Comparison of ENCODE assay signal across 8 mouse cellular contexts in the genomic region with DNA sequence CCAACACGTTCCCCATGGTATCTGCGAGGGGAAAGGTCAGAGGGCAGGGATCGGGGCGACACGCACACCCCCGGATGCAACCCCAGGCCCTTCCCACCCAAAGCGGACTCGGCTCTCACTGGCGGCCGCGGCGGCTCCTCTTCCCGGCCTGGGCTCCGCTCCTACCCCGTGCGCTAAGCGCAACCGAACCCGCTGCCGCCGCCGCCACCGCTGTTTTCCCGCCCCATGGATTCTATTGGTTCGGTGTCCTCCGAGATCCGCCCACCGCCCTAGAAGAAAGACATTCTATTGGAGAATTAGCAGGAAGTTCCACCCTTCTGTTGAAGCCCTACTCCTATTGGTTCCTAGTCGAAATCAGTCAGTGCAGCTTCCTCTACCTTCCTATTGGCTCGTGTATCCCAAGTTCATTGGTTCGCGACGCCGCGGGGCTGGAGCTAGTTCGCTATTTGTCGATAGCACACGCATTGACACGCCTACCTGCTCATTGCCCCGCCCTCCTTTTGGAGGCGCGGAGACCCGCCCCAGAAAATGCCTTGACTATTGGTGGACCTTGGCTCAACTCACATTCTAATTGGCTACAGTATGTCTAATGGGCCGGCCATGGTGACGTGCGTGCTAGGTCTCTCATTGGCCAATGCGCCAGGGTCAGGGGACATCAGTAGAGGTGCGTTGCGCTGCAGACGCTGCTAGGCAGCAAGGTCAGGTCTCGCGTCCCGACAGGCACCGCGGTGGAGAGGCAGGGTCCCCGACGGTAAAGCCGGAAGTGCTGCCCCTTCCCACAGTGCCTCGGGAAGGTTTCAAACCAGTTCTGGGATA. TPM values are rescaled to one million over a fixed set of nuclear protein-coding genes. Genes with fewer than 3 reads are reported as not detected.
DNase-seq lines count a peak whose midpoint lies in the region; ATAC-seq lines count a peak whose summit lies in the region.

Gene Tomm40 (minus strand): TSS at position 200 of the 816 bp plus-strand sequence.

- peak within 1 kb of the TSS; percentile 91 for H3K4me2 ChIP-seq in hindbrain, embryonic 11.5 days (replicated peaks; ENCODE audit: low read depth, low read length)

- H3K4me1 ChIP-seq in hindbrain, embryonic 11.5 days (replicated peaks; ENCODE audit: control insufficient read depth, insufficient read depth, low read length) = peaks cover 5% of the 10 kb centered on the region

- H3K4me3 ChIP-seq in hindbrain, embryonic 11.5 days (ENCODE audit: low read depth, low read length) = peak within 1 kb of the TSS; percentile 99

- WGBS in hindbrain, embryonic 11.5 days = under 1% methylated on average over 49 of the region's 59 CpGs

- no peaks in the 10 kb centered on the region; the same call in 1 of the 2 replicates for H3K9me3 ChIP-seq in hindbrain, embryonic 11.5 days (ENCODE audit: control insufficient read depth, low read length)

- peak within 1 kb of the TSS; percentile 87 for H3K27ac ChIP-seq in hindbrain, embryonic 11.5 days (ENCODE audit: low read depth, low read length)

- peak; percentile 100 for DNase-seq in Muller cell, postnatal 12 days (ENCODE audit: inconsistent ontology term)
- peak; percentile 100 for DNase-seq in cerebellum, adult 9-11 months
- DNase-seq in frontal cortex, adult 2 months (ENCODE audit: extremely low spot score in 1 of 2, low spot score in 1 of 2) = peak; percentile 99 to 100
- peak; percentile 100 for DNase-seq in hindbrain, embryonic 11.5 days (ENCODE audit: low spot score)
- peak; percentile 96 to 97 for DNase-seq in layer of hippocampus, postnatal 10 days (ENCODE audit: low spot score in 2 of 2)
- DNase-seq in lung, postnatal 10 days = peak; percentile 100
- DNase-seq in ovary, postnatal 36 days (ENCODE audit: low spot score) = peak; percentile 97
- peak; percentile 99 for DNase-seq in thymus, postnatal 25 days

- 0 out of 2 replicates have a peak, but pooled peaks cover 4% of the 10 kb centered on the region for H3K36me3 ChIP-seq in hindbrain, embryonic 11.5 days (ENCODE audit: control insufficient read depth, insufficient read depth, low read length)

- H3K27me3 ChIP-seq in hindbrain, embryonic 11.5 days (ENCODE audit: control insufficient read depth, insufficient read depth, low read length) = no peaks in the 10 kb centered on the region

- ATAC-seq in hindbrain, embryonic 11.5 days (ENCODE audit: low FRiP score) = peak; percentile 100

- H3K9ac ChIP-seq in hindbrain, embryonic 11.5 days (ENCODE audit: low read depth, low read length) = peak within 1 kb of the TSS; percentile 92

RNA-seq across cellular contexts. Expression of gene Tomm40, which starts in this region (rescaled TPM):
- 115 and 118 TPM in 2 replicates for polyA plus RNA-seq in frontal cortex, adult 2 months (2012; rRNA removed)
- 113 and 129 TPM in 2 replicates for polyA plus RNA-seq in hindbrain, embryonic 11.5 days (2014; fragmentation: Nextera tagmentation; extraction: Ambion mirVana)
- total RNA-seq in layer of hippocampus, postnatal 10 days (2021) = 100 to 1,000 TPM; 113 to 115 TPM

Comparison
In these comparisons a context has a peak if more than half of its experiments do, and no peak if none do; other contexts are left out.
1. Peak in every context shown above with its lines: DNase-seq, ATAC-seq, H3K4me3 ChIP-seq and H3K27ac ChIP-seq.